Mouse (Mus musculus): ENCODE measurements around the gene Rpl39.

- TF ChIP-seq POLR2A (IDR thresholded peaks at IDR 0.05; ENCODE audit: borderline replicate concordance, low read depth, low read length) (no peak), CTCF (IDR thresholded peaks at IDR 0.05; ENCODE audit: low read depth, low read length) (no peak)
Measured at GRCm38 (mm10) chrX:37088778-37089177, 3.6 kb upstream of the Rpl39 start.
